Mouse (Mus musculus) liver, adult 2 months (tissue): ENCODE measurements around the gene Tmeff1. TPM values are rescaled to one million over a fixed set of nuclear protein-coding genes. Genes with fewer than 3 reads are reported as not detected.

Experiments
- DNase-seq: peaks from one replicate; pipeline ENCODE4 v3.0.0-alpha.2; 2011; ENCODE audit warnings: low read depth, low spot score; ENCODE audit errors: extremely low read depth
- H3K27ac ChIP-seq: fragments of 200-500 bp; replicated peaks from 2 replicates; pipeline ENCODE4 v1.5.1; 2012; ENCODE audit warnings: low read depth, mild to moderate bottlenecking, control low read depth, inconsistent platforms, low read length; ENCODE audit not compliant: insufficient read depth
- H3K27me3 ChIP-seq: fragments of 200-500 bp; 2 replicates; pipeline ENCODE4 v1.6.1; 2012; ENCODE audit warnings: mild to moderate bottlenecking, moderate library complexity, low read length, inconsistent platforms; ENCODE audit not compliant: control insufficient read depth, insufficient read depth
- H3K36me3 ChIP-seq: fragments of 200-500 bp; 2 replicates; pipeline ENCODE4 v1.6.1; 2012; ENCODE audit warnings: low read length, inconsistent platforms; ENCODE audit not compliant: control insufficient read depth, insufficient read depth
- H3K4me1 ChIP-seq: fragments of 200-500 bp; 2 replicates; pipeline ENCODE4 v1.6.1; 2011; ENCODE audit warnings: low read length; ENCODE audit not compliant: control insufficient read depth, insufficient read depth
- H3K4me3 ChIP-seq: fragments of 200-500 bp; 2 replicates; pipeline ENCODE4 v1.5.1; 2011; ENCODE audit warnings: low read depth, mild to moderate bottlenecking, control low read depth, low read length, moderate library complexity; ENCODE audit not compliant: insufficient read depth
- H3K79me2 ChIP-seq: fragments of 200-500 bp; 2 replicates; pipeline ENCODE4 v1.6.1; 2012; ENCODE audit warnings: inconsistent platforms, mild to moderate bottlenecking, low read length, moderate library complexity; ENCODE audit not compliant: control insufficient read depth, insufficient read depth
- H3K9ac ChIP-seq: fragments of 200-500 bp; 2 replicates; pipeline ENCODE4 v1.6.1; 2012; ENCODE audit warnings: low read depth, mild to moderate bottlenecking, control low read depth, inconsistent platforms, low read length
- CTCF ChIP-seq: fragments of 200-500 bp; IDR thresholded peaks from 2 replicates; pipeline ENCODE4 v1.5.1; 2011; ENCODE audit warnings: low read depth, low read length, control low read depth
- POLR2A ChIP-seq: fragments of 200-500 bp; IDR thresholded peaks from 2 replicates; pipeline ENCODE4 v1.6.1; 2011; ENCODE audit warnings: low read length, control low read depth; ENCODE audit not compliant: insufficient read depth; ENCODE audit errors: extremely low read depth
- WGBS: fragments of 180-500 bp; shearing (Covaris S2); methylation state at CpG from one replicate; pipeline ENCODE4 v1.1.7; 2018; 5-methylcytosine and 5-hydroxymethylcytosine counted together
- polyA plus RNA-seq: library from polyadenylated mRNA; depleted of rRNA; stranded (reverse); fragments of >200 nt; gene quantifications from 2 replicates; pipeline ENCODE4 v1.2.3, GENCODE M21; 2012; rRNA removed
- total RNA-seq: library from RNA; depleted of rRNA; stranded (reverse); fragments of >200 nt; gene quantifications from 2 replicates; pipeline ENCODE4 v1.2.3, GENCODE M21; 2014; rRNA removed

The Tmeff1 gene
- total RNA-seq (0.09 and 0.47 TPM in 2 replicates), polyA plus RNA-seq (not detected in 2 replicates)

DNA sequence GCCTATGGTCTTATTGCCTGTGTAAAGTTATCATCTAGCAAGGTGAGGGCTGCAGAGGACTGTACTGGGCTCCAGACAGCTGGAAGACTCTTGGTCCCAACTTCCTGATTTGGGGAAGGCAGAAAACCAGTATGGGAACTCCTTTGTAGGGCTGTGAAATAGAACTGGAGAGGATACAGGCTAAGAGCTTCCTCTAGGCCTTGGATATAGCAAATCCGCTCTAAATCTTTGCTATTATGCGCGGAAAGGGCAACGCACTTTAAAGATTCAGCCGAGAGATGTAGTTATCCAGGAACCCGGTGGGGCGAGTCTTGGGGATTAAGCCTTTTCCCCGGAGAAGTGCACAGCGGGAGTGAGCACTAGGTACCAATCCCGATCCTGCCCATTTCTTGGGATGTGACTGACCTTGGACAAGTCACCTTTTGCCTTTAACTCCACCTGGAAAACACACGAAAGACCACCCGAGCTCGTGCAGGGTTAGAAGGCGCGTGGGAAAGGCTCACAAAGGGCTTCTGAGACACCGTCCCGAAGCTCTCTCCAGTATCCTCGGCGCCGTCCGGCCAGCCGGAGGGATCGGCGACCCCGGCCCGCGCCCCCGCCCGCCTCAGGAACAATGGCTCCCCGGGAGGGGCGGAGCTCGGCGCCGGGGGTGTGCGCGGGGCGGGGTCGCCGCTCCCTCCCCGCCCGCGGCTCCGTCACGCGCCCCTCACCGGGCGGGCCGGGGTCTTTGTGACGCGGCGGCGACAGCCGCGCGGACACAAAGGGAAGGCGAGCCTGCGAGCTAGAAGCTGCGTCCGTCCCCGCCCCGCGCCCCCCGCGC lies at the start of gene Tmeff1:
Gene Tmeff1, plus strand, starts transcription at position 754 of the 820 bp plus-strand sequence.
- H3K4me3 ChIP-seq = peak within 1 kb of the TSS; percentile 54
- 7% methylated on average over 62 of the region's 64 CpGs for WGBS
- TF ChIP-seq POLR2A = no peak
- TF ChIP-seq CTCF = no peak
- no peaks in the 10 kb centered on the region for H3K79me2 ChIP-seq
- H3K9ac ChIP-seq = peak within 1 kb of the TSS; percentile 21; the same call in 1 of the 2 replicates
- no peaks in the 10 kb centered on the region for H3K36me3 ChIP-seq
- peaks cover 4% of the 10 kb centered on the region; the same call in 1 of the 2 replicates for H3K4me1 ChIP-seq
- H3K27ac ChIP-seq = no peak within 1 kb of the TSS
- H3K27me3 ChIP-seq = peaks cover 19% of the 10 kb centered on the region
- DNase-seq = no peak

DNA sequence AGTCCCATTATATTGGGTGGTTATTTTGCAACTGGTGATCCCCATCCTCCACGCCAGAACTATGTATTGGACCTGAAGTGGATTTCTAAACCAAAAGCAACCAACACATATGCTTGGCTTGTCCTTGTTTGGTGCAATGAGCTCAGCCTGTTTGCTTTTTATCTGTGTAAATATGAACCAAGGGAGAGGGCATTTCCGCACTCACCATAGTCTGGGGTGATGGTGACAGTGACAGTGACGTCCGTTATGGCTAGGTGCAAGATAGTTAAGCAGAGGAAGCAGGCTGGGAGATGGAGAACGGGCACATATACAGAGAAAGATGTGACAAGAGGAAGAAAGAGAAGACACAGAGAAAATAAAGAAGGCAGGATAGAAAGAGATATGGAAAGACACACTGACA lies 48.7 kb upstream of the Tmeff1 start:
- Histone ChIP-seq H3K9ac (no peak overlapping the region), H3K79me2 (no peaks in the 10 kb centered on the region), H3K36me3 (no peaks in the 10 kb centered on the region), H3K27ac (no peak overlapping the region), H3K4me1 (no peaks in the 10 kb centered on the region), H3K27me3 (0 out of 2 replicates have a peak, but pooled peaks cover 2% of the 10 kb centered on the region), H3K4me3 (no peak overlapping the region)
- no peak for TF ChIP-seq CTCF
- no peak for TF ChIP-seq POLR2A
- whole genome bisulfite sequencing = 29% methylated on average over 5 of the region's 5 CpGs
- DNase-seq = no peak

DNA sequence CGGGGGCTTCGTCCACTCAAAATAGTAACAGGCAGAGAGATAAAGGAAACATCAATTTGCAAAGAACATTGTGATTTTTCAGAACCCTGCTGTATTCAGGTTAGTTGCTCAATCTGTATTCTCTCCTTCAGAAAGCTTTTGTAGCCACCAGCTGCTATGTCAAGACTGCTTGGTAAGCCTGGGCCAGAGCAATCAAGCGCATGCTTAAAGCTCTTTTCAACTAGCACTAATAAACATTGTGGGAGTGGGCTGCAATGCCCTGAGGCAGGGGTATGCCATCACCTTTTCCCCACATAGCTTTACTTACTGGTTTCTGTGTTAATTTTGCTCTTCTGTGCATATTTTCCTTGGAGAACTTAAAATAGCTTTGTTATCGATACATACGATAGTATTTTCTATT lies 48.0 kb upstream of the Tmeff1 start:
- Histone ChIP-seq H3K9ac (no peak overlapping the region), H3K36me3 (no peaks in the 10 kb centered on the region), H3K4me1 (no peaks in the 10 kb centered on the region), H3K4me3 (no peak overlapping the region), H3K79me2 (no peaks in the 10 kb centered on the region), H3K27ac (no peak overlapping the region), H3K27me3 (0 out of 2 replicates have a peak, but pooled peaks cover 2% of the 10 kb centered on the region)
- 98% methylated on average over 5 of the region's 5 CpGs for WGBS
- no peak for TF ChIP-seq CTCF
- no peak for TF ChIP-seq POLR2A
- no peak for DNase-seq

DNA sequence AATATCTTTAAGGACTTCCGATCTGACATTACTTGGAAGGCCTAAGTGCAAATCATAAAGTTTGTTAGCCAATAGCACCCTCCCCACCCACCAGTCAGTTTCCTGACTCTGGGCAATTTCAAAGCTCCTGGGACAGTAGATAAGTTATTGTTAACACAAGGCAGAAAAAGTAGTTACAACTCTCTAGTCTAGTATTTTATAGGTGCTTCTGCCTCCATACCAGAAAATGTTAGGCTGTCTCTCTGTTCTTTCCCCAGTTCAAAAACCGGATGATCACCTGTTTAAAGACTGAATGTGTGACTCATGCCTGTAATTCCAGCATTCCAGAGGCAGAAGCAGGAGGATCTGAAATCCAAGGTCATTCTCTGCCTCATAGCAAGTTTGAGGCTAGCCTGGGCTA lies 46.4 kb upstream of the Tmeff1 start:
- 87% methylated on average over 2 of the region's 2 CpGs for WGBS

DNA sequence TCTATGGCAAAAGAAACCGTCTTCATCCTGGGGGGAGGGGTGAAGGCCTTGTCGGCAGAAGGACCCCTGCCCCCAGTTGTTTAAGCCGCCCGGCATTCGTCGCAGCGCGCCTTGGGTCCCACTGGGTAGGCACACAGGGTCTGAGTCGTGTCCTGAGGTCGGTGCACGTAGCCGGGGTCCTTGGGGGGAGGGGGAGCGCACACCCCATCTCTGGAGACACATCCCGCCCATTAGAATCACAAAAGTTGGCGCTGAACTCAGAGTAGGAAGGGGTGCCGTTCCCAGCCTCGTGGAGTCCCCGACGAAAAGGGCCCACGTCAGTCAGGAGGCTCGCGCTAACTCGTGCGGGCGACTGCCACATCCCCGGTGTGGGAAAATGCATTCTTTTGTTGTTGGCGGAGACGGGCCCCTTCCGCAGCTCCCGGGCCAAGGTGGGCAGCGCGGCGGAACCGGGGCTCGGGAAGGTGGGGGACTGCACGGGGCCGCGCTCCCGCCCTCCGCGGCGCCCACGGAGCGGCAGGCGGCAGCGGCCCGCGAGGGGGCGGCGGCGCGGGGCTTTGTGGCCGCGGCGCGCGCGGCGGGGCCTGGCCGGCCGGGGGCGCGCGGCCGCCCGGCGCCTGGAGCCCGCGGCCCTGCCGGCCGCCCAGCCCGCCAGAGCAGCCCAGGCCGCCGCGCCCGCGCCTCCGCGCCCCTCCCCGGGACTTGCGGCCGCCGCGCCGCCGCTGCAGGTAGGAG lies 45.0 kb upstream of the Tmeff1 start, which contains the start of gene Msantd3:
Gene Msantd3, plus strand, starts transcription at position 95 of the 735 bp plus-strand sequence.
- H3K4me3 ChIP-seq = peak within 1 kb of the TSS; percentile 56
- 0 out of 2 replicates have a peak, but pooled peaks cover 2% of the 10 kb centered on the region for H3K27me3 ChIP-seq
- no peak for DNase-seq
- TF ChIP-seq CTCF (no peak), POLR2A (no peak)
- H3K27ac ChIP-seq = no peak within 1 kb of the TSS
- WGBS = 11% methylated on average over 86 of the region's 86 CpGs
- no peaks in the 10 kb centered on the region for H3K36me3 ChIP-seq
- H3K79me2 ChIP-seq = no peaks in the 10 kb centered on the region
- peak within 1 kb of the TSS; percentile 79 for H3K9ac ChIP-seq
- H3K4me1 ChIP-seq = no peaks in the 10 kb centered on the region

More for the DNA sequence above, 46.4 kb upstream of the Tmeff1 start:
- Histone ChIP-seq H3K4me3 (no peak overlapping the region), H3K27me3 (0 out of 2 replicates have a peak, but pooled peaks cover 2% of the 10 kb centered on the region), H3K9ac (no peak overlapping the region), H3K27ac (no peak overlapping the region), H3K79me2 (no peaks in the 10 kb centered on the region), H3K4me1 (no peaks in the 10 kb centered on the region), H3K36me3 (no peaks in the 10 kb centered on the region)
- TF ChIP-seq POLR2A (no peak), CTCF (no peak)
- DNase-seq = no peak
